Mouse (Mus musculus): ENCODE measurements around the gene Astl.
"Not testable (repeated sequence)": the region's sequence is repeated elsewhere in the genome, so short reads cannot be mapped to it uniquely, and the experiment has no call there.

Gene Astl

DNA sequence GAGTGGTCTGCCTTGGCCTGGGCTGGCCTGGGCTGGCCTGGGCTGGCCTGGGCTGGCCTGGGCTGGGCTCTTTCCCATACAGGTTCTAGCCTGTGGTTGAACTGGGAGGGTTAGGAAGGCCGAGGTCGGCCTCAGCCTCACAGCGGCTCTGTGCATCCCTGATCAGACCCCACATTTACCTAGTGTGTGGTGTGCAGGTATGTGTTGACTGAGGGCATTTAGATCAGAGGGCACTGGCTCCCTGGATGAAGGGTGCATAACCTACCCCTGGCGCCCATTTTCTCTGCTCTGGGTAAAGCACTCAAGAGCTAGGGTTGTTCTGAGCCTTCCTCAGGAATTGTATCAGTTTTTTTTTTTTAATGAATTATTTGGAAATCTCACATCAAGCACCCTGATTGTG is at the start of gene Astl:
Gene Astl (plus strand): TSS at position 224 of the 400 bp plus-strand sequence.
- no peak for DNase-seq (ENCODE audit: low spot score)

DNA sequence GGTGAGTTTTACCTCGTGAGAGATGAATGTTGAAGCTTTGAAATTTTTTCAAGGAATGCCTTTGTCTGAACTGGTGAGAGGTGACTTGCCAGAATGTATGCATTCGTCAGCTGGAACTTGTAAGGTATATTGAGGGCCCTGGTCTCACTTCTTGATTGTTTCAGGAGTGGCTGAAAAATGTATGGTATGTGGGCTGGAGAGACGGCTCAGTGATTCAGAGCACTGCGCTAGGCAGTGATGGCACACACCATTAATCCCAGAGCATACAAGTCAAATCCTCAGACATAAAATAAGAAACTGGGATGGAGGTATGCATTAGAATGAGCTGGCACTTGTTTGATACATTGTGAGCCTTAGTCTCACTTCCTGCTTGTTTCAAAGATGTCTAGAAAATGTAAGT is 46.2 kb upstream of the Astl start:
- DNase-seq (ENCODE audit: low spot score) = no peak

DNA sequence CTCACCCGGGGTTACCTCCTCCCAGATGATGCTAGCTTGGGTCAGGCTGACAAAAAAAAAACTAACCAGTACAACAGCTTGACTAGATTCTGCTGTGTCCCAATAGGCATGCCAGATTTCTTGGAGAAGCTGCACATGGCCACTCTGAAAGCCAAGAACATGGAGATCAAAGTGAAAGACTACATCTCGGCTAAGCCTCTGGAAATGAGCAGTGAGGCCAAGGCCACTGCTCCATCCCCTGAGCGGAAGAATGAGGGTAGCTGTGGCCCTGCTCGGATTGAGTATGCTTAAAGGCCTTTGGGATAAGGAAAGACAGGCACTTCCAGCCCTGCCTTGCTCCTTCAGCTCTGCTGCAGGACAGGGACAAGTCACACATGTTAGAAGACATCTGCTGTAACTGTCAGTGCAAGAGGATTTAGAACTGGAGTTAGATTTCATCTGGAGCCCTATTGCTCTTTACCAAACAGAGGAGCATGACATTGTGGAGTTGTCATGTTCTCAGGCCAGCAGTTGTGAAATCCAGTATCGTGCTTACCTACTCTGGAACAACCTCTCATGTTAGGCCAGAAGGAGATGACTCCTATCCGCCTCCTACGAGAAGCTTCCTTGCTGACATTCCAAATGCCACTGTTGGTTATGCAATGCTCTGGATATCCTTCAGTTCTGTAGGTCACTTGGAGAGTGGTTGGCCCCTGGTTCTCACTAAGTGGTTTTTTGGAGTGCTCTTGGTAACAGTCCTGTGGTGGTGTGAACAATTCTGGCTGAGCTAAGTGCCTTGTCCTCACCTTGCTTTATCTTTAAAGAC is 41.2 kb upstream of the Astl start:
- DNase-seq (ENCODE audit: low spot score) = no peak

DNA sequence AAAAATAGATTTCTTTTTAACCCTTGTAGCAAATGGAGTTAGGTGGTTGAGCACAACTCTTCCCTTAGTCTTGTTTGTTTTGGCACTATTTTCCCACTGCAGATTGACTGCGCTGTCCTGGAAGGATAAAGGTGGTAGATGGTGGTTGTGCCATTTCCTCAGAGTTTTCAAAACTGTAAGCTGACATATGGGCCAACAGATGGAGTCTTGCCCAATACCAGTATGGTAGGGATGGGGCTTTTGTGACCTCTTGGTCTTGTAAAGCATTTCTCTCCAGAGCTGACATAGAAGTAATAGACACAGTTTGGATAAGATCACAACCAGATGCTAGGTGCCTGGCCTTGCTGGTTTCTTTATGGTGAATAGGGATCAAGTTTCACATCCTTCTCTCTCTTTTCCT is 40.4 kb upstream of the Astl start:
- DNase-seq (ENCODE audit: low spot score) = no peak

DNA sequence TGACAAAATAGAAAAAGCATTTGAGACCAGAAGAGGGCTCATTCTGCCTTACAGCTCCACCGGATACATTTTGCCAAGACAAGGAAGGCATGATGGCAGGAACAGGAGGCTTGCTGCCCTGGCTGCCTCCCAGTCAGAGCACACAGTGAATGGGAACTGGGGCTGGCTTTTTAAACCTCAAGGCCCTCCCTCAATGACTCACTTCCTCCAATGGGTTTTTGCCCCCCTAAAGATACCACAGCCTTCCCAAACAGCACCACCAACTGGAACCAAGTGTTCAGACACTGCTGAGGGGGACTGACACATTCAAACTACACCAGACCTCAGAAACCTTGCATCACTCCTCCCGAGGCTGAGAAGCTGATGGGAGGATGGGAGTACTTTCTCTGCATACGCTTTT is 37.7 kb upstream of the Astl start:
- DNase-seq (ENCODE audit: low spot score) = no peak

DNA sequence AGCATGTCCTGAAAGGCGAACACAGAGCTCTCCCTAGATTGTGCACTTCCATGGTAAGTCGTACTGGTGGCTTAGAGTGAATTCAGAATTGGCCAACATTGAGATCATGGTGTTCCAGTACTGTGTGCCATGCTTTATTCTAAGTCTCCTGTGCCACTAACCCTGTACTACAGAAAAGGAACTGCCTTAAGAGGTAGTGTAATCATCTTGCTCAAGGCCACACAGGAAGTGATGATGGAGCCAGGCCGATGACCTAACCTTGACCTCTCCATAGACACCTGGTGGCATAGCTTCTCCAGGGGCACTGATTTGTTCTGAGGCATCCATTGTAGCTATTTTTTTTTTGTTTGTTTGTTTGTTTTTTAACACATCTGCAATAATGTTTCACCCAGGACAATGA is 36.6 kb upstream of the Astl start:
- DNase-seq (ENCODE audit: low spot score) = no peak

DNA sequence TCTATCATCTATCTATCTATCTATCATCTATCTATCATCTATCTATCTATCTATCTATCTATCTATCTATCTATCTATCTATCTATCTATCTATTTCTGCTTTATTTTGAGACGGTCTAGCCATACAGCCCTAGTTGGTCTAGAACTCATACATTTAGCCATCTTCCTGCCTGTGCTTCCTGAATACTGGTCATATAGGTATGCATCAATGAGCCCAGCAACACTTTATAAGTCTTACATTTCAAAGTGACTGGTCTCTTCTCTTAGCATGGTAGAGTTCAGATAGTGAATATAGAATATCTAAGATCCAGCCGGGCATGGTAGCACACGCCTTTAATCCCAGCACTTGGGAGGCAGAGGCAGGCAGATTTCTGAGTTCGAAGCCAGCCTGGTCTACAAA is 34.2 kb upstream of the Astl start:
- DNase-seq (ENCODE audit: low spot score) = not testable (repeated sequence)

DNA sequence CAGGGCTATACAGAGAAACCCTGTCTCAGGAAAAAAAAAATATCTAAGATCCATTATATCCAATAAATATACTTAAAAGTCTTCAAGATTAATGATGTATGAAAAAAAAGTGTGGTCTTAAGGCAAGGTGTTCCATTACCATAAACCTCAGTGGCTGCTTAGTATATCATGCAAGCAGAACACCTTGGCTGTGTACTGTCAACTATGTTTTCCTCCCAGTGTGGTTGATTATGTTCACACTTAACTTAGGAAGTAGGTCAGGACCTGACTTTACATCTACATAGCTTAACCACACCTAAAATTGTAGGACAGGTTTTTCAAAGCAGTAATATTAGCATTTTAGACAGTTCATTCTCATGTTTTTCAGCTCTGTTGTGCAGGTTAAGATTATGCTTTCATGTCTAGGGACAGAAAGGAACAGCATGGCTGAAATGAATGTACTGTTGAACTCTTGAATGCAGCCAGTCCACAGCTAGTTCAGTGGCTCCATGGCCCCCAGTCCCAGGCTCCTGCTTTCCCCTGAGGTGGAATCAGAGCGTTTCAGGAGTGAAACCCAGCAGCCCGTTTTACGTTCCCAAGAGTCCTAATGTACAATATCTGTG is 33.7 kb upstream of the Astl start:
- DNase-seq (ENCODE audit: low spot score) = no peak

DNA sequence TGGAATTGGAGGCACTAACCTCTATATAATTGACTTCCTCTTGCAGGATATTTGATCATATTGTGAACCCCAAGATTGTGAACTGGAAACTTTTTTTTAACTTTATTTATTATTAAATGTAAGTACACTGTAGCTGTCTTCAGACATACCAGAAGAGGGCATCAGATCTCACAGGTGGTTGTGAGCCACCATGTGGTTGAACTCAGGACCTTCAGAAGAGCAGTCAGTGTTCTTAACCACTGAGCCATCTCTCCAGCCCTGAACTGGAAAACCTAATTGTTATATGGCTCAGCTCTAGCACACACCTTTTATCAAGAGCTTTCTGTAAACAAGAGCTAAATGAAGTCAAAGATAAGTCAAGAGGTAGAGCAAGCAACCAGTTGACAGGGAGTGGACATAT is 32.3 kb upstream of the Astl start:
- DNase-seq (ENCODE audit: low spot score) = no peak

DNA sequence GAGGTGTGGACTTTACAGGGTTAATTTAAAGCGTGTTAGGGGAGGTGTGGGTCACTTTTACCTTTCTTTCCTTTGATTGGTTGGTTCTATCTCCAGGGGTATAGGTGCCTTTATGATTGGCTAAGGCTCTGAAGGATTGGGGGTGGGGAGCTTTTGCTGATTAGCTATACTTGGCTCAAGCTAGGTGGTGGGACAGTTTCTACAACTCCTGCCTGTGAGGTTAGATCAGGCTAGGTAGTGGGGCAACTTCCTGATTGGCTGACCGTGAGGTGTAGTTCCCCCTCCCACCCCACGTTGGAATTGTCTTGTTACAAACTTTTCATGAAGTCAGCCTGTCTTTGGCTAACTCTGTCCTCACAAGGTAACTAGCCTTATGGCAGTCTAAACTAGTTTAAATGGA is 31.3 kb upstream of the Astl start:
- DNase-seq (ENCODE audit: low spot score) = no peak

DNA sequence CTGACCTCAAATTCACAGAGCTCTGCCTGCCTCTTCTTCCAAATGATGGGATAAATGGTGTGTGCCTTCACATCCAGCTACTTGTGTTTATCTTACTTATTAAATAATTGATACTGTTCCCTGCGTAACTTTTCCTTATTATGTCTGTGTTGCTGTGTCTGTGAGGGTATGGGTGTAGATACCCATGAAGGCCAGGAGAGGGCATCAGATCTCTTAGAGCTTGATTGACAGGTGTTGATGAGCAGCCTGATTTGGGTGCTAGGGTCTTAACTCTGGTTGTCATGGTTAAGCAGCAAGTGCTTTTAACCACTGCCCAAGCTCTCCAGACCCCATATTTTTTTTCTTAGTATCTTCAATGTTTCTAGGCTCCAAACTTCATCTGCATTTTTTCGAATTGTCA is 29.8 kb upstream of the Astl start:
- DNase-seq (ENCODE audit: low spot score) = no peak

DNA sequence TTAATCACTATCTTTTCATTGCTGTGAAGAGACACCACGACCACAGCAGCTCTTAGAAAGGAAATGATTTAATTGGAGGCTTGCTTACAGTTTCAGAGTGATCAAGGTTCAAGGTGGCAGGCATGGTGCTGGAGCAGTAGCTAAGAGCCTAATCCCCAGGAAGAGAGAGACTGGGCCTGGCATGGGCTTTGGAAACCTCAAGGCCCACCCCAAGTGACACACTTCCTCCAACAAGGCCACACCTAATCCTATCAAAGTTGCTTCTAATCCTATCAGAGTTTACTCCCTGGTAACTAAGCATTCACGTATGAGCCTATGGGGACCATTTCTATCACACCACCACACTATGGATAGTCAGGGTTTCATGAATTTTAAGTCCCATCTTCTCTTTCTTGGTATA is 28.2 kb upstream of the Astl start:
- DNase-seq (ENCODE audit: low spot score) = no peak

DNA sequence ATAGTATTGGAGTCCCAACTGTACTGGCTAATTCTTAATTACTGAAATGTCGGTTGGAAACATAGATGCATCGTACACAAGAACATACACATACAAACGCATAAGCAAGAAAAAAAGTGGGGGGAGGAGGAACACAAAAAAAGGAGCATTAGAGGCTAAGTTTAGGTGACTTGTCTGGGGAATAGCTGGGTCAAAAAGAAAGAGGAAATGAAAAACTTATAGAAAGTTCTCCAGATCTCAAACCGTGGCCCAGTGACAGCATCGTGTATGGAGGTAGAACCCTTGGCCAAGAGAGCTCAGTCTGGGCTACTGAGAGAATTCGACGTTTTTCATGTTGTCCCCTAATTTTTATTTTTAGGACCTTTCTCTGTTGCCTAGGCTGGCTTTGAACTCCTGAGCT is 27.8 kb upstream of the Astl start:
- no peak for DNase-seq (ENCODE audit: low spot score)

DNA sequence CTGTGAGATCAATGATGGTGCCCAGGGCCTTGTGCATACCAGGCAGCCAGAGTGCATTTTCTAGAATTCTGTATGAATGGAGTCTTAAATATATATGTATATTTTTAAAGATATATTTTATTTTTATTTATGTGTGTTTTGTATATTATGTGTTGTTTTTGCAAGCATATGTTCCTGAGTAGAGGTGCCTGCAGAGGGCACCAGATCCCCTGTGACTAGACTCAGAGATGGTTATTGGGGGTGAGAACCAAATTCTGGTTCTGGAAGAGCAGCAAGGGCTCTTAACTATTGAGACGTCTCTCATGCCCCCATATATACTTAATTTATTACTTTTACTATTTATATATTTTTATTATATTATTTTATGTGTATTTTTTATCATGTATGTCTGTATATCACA is 27.2 kb upstream of the Astl start:
- no peak for DNase-seq (ENCODE audit: low spot score)

DNA sequence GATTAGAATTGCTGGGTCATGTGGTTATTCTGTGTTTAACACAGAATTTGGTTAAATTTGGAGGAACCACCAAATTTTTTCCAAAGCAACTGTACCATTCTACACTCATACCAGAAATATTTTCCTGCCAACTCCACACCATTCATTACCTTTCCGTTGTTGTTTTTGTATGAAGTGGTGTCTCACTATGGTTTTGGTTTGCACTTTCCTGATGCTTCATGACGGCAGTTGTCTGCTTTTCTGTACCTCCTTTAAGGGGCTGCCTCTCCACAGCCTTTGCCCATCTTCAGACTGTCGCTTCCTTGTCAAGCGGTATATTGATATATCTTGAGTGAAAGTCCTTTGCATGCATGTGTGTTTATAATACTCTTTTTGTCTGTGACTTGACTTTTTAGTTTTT is 25.6 kb upstream of the Astl start:
- no peak for DNase-seq (ENCODE audit: low spot score)

DNA sequence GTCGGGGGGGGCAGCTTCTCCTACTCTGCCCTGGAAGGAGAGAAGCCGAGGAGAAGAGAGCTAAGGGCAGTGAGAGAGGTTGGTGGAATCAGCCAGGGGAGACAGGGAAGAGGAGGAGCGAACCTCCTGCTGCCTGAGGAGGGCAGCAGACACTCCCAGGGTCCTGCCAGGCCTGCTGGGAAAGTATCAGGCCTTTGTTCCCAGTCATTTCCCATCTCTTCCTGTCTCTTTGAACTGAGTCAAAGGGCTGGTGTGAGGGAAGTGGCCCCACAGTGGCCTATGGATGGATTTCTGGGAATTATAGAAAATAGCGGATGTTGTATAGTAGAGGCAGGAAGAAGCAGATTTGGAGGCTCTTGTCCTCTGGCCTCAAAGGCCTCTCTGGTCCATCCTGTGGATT is 24.6 kb upstream of the Astl start:
- no peak for DNase-seq (ENCODE audit: low spot score)

DNA sequence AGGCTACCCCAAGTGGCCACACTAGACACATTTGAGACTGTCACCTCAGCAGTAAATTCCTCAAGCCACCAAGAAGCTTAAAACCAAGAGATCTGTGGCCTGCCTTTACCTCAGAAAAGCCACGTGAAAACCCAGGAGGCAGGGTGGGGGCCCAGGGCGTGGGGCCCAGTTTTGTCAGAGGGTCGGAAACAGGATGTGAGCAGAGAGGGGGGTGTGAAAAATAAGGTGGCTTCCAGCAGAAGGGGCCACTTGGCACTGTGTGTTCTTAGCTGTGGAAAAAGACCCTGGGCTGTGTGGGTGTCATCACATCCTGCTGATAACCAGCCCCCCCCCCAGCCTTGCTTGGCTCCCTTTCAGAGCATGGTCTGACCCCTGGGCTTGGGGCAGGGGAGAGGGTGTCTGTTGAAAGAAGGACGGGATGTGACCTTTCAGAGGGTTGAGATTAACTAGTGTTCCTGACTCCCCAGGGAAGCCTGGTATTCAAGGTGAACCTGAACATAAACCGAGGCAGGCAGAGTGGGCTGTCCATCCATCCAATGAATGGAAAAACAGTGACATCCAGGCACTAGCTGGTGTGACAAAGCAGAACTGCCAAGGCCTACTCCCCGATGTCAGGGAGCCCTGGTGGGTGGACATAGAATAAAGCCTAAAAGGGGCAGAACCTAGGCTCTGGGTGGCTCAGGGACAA is 23.8 kb upstream of the Astl start:
- DNase-seq (ENCODE audit: low spot score) = no peak

DNA sequence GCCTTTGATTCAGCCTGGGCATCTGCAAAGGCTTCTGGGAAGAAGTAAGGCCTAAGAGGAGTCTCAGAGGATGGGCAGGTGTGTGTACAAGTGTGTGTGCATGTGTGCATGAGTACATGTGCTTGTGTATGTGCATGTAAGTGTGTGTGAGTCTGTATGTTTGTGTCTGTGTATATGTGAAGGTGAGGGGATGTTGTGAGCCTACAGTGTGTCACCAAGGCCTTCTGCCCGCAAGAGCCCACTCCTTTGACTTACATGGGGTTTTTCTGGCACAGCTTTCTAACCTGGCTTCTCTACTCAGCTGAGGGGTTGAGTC is 23.3 kb upstream of the Astl start:
- no peak for DNase-seq (ENCODE audit: low spot score)

DNA sequence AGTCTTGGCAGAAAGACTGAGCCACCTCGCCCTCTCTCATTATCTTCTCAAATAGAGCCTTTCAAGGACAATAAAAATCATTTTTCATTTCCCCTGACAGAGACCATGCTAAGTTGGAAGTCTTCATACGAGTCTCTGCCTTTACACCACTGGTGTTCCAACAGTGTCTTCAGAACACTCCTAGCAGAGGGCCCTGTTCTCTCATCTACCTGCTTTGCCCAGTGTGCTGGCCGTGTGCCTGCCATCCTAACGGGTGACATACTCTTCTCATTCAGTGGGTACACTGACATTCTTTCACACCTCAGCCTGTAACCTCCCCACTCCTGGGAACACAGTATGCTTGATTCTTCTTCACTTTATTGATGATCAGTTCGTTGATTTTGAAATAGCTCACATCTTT is 22.0 kb upstream of the Astl start:
- no peak for DNase-seq (ENCODE audit: low spot score)

DNA sequence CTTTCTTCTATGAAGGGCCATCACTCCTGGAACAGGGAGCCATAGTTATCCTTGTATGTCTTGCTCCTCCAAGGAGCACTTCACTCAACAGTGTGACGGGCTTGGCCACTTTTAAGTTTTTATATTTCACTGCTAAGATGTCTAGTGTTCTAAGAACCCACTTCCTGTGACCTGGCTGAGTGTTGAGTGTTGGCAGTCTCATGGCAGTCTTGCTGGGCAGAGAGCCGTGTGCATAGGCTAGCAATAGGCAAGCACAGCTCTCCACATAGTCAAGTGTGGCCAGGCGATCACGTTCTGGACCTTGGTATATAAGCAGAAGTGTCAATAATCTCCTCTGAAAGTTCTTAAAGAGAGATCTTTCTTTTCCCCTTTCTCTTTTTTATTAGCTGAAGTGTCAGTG is 20.3 kb upstream of the Astl start:
- DNase-seq (ENCODE audit: low spot score) = no peak

DNA sequence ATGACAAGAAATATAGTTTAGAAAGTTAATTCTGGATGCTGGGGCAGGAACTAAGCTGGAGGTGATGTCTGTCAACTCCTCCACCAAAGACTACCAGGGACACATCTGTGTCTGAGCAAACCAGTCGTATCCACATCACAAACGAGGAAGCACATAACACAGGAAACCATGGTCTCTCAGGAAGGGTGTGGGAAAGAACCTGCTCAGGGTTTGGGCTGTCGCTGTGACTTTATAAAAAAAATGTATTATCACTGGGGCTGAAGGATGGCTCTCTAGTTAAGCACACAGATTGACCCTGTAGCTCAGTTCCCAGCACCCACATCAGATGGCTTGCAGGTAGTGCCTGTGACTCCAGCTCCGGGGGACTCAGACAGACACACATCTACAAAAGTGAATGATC is 19.4 kb upstream of the Astl start:
- no peak for DNase-seq (ENCODE audit: low spot score)

DNA sequence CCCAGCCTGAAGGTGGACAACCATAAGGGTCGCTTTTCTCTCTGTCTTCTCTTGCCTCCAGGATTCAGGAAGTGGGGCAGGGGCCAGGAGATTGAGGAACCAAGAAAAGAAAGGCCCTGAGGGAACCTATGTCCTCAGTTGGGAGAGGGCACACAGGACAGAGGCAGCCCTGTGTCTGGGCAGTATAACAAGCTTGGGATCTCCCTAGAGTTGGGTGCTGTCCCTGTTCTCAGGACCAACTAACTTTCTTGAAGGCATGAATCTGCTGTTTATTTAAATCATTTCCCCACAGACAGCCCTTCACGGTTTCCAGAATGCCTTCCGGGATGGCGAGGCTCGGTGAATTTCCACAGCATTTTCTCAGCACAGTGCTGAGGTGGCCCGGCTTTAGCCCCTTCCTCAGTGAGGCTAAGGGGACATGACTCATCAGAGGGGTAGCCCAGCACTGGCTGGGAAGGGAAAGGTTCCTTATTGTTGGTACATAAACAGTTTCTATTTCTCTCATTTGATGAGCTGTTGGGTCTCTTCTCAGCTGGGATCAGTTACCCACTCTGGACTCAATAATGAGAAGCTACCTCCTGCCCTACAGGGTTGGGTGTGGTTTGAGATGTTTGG is 15.7 kb upstream of the Astl start:
- DNase-seq (ENCODE audit: low spot score) = no peak

DNA sequence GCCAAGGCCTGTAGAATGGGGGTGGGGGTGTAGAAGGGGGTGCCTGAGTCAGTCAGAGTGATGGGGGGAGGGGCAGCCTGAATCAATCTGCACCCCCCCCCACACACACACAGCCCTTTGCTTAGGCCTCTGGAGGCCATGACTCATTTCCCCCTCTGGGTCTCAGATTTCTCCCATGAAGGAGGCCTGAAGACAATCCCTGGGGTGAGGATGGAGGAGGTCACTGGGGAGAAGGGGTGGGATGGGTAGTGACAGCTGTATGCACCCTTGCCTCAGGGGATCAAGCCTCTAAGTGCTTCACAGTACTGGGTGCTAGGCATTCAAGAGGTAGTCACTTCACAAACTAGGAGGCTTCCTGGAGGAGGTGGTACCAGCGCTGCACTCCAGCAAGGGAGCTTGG is 14.8 kb upstream of the Astl start:
- DNase-seq (ENCODE audit: low spot score) = no peak

Data from yolk sac, embryonic 10.5 days (tissue).